Mouse (Mus musculus) E14TG2a.4 (cell line): ENCODE data around the gene Cenpa.

ENCODE experiments used
- CTCF ChIP-seq: conservative IDR thresholded peaks from 2 replicates; pipeline ENCODE4 v1.5.1; 2014; ENCODE audit warnings: low read length
- NANOG ChIP-seq: IDR thresholded peaks from 2 replicates; pipeline ENCODE4 v1.6.1; 2014; ENCODE audit warnings: borderline replicate concordance, low read length, mixed read lengths
- POU5F1 ChIP-seq: IDR thresholded peaks from 2 replicates; pipeline ENCODE4 v1.6.1; 2014; ENCODE audit warnings: low read length, borderline replicate concordance

DNA sequence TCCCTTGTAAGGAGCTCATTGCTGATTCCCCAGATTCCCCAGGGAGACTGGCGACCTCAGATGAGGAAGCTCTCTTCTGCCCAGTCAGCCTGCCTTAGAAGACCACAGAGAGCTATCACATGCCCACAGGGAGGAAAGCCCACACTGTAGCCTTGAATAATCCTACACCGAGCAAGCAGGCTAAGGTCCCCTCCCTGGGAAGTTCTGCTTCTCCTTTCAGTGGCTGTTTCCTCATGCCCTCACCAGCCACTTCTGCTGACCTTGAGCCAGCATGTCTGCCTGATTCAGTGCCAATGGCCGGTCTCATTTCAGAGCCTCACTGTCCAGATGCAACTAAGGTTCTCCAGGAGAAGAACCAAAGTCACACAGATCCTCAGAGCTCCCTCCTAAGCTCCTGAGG, 15.8 kb upstream of the Cenpa start:
- TF ChIP-seq CTCF (no peak), NANOG (no peak), POU5F1 (no peak)
